Mouse (Mus musculus): ENCODE measurements around the gene Kcnq2.

Kcnq2 gene

GRCm38 (mm10) chr2:181134591-181135445 lies at the start of gene Kcnq2:
Gene Kcnq2 (minus strand): TSS chr2:181135300.
- no peak for DNase-seq (ENCODE audit: extremely low read depth, low read depth)

DNA sequence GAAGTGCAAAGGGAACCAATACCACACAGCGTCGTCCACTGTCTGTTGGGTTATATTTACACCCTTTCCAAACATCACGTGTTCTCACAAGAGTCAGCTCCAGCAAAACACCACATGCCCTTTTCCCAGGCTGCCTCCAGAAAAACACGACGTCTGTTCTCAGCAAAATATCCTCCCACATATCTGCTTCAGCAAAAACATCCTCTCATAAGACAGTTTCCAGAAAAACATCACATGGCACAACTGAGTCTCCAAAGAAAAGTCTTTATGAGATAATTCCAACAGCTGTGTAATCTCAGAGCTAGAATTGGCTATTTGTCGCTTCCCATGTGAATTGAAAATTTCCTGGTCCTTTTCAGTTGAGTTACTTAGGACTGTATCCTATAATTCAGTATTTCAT lies 45.8 kb upstream of the Kcnq2 start:
- no peak for DNase-seq (ENCODE audit: extremely low read depth, low read depth)

DNA sequence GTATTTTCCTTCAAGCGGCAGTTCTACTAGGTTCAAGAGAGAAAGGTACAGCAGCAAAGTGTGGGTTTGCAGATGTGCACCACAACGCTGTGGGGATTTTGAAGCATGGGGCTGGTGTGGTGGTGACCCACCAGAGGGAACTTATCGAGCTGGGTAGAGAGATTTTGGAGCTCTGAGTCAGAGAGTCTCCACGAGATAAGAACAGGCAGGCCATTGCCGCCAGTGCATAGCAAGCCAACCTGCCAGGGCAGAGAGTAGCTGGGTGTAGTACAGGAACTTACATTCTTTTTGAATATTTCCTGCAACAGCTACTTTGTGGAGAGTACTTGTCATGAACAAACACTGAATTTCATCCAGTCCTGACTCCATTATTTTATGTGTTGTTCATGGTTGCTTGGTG lies 43.4 kb upstream of the Kcnq2 start:
- DNase-seq (ENCODE audit: extremely low read depth, low read depth): no peak

GRCm38 (mm10) chr2:181178015-181178414 lies 42.9 kb upstream of the Kcnq2 start:
- DNase-seq (ENCODE audit: extremely low read depth, low read depth): no peak

DNA sequence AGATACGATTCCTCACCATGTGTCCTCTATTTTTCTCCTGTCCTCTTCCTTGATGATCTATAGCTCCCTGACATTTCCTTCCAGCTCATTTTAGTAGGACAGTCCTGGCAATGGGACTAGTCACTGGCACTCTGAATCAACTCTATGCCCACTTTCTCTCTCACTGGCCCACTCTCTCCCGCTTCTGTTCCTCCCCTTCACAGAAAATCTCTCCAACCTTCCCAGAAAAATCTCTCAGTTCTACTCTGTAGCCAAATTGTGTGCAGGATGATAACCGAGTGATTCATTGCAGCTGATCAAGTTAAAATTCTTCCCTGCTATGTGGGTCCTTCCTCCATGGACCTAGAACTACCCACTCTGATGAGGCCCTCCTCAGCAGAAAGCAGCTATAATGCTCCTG lies 39.5 kb upstream of the Kcnq2 start:
- DNase-seq (ENCODE audit: extremely low read depth, low read depth): no peak

- DNase-seq (ENCODE audit: extremely low read depth, low read depth): no peak
Measured at GRCm38 (mm10) chr2:181166469-181166868, 31.4 kb upstream of the Kcnq2 start.

DNA sequence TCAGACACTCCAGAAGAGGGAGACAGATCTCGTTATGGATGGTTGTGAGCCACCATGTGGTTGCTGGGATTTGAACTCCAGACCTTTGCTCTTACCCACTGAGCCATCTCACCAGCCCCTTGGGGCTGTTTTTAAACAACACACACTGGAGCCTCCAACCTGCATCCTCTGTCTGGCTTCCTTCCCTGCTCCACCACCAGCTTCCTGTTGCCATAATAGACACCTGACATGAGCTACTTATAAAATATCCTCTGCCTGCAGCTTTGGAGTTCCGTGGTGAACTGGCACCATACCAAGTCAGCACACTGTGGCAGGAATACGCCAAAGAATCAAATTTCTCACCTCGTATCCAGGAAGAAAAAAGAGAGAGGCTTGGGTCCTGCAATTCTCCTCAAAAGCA lies 25.7 kb upstream of the Kcnq2 start:
- DNase-seq (ENCODE audit: extremely low read depth, low read depth): no peak

DNA sequence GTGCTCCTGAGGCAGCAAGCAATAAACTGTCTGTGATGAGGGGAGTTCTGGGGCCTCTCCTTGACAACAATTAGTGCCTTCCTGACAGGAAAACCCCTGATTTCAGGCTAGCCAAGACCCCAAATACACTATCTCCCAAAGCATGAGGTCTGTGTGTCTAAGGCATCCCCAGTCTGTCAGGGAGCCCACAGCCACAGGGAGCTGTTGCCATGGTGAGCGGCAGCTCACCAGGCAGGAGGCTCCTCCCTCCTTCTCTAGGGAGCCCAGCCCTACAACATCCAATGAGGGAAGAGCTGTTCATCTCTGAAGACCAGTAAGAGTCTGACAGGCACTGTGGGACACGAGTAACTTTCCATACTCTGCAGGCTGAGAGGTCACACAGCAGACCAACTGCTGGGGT lies 24.7 kb upstream of the Kcnq2 start:
- no peak for DNase-seq (ENCODE audit: extremely low read depth, low read depth)

DNA sequence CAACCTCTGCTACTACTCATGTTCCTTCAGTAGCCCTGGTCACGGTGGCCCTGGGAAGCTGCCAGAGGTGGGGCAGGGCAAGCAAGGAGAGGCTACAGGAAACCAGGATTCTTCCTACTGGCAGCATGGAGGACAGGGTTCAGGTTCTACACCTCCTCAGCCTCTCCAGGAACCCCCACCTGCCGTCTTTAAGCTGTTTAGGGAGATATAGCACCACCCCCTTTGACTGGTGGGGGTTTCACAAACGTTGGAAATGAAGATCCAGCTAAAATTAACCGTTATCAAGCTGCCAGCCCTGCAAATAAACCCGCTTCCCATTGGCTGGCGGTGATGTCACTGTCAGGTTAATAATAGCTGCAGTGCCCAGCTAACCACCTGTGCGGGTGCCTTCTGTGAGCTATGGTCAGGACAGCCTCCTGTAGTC lies 24.0 kb upstream of the Kcnq2 start:
- DNase-seq (ENCODE audit: extremely low read depth, low read depth): no peak

GRCm38 (mm10) chr2:181158471-181158870 lies 23.4 kb upstream of the Kcnq2 start:
- DNase-seq (ENCODE audit: extremely low read depth, low read depth): no peak

DNA sequence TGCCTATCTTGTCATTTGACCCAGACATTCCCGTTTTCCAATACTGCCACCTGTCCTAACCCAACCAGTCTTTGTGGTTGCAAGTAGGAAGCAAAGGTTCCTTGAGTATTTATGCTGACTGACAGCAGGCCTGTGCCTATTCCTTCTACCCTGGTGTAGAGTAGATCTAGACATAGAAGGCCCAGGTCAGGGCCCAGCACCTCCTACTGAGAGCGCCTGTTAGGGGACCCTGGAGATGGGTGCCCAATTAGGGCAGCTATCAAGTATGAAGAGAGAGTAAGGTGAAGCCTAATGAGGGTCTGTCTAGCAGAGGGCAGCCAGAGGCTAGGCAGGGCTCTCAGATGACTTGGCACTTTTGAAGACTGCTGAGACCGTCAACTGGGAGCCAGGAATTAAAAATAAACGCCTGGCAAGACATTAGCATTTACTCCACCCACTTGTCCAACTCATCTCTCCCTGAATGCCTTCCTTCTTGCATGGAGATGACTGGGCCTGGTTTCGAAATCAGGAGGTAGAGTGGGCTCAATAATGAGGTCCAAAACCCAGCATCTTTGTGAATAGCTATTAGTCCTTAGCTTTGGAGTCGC lies 22.7 kb upstream of the Kcnq2 start:
- no peak for DNase-seq (ENCODE audit: extremely low read depth, low read depth)

GRCm38 (mm10) chr2:181157180-181157579 lies 22.1 kb upstream of the Kcnq2 start:
- no peak for DNase-seq (ENCODE audit: extremely low read depth, low read depth)

DNA sequence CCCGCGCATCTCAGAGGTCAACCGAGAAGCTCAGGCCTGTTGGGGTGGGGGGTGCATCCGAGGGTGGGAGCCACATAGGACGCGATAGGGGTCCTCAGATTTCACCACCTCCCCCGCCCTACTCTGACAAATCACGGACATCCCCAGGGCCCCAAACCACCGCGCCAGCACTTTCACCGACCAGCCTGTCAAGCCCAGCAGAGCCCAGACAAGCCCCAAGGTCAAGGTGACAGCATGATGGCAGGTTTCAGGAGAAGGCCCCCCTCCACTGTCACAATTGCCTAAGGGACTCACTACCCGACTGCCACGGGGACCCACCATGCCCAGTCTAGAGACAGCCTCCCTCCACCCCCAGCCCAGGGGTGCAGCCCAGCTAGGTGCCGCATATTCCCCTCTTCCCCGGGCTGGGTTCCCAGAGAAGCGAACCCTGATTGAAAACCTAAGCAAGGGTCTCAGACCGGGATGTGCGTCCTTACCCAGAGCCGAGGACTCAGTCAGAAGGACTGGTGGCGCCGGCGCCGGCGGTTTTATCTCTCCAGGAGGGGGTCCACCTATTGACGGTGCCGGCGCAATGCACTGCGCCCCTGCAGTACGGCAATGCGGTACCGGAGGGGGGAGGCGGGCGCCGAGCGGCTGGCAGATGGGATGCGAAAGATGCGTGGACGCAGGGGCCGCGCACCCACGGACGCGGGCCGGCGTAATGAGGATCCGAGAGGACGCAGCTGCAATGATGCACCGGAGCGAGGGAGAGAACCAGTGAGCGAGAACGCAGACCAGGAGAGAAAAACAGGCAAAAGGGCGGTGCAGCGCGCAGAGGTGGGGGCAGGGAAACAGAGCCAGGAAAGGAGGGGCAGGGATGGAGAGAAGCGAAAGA lies 21.4 kb upstream of the Kcnq2 start, which contains the start of gene Eef1a2:
Gene Eef1a2, minus strand, starts transcription at position 767 of the 874 bp plus-strand sequence.
- DNase-seq (ENCODE audit: extremely low read depth, low read depth): no peak

DNA sequence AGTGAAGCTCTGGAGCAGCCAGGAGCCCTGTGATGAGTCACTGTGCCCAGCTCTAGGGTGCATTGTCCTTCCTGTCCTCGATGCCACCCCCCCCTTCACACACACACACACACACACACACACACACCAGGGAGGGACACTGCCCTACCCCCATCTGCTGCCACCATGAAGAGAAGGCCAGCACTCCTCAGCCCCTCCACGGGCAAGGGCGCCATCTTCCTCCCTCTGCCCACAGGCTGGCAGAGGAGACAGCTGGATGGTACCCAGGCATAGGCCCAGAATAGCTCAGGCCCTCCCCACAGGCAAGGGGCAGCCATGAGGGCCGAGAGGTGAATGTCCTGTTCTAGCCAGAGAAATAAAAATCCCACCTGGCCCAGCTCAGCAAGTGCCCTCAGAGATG lies 20.7 kb upstream of the Kcnq2 start:
- no peak for DNase-seq (ENCODE audit: extremely low read depth, low read depth)

DNA sequence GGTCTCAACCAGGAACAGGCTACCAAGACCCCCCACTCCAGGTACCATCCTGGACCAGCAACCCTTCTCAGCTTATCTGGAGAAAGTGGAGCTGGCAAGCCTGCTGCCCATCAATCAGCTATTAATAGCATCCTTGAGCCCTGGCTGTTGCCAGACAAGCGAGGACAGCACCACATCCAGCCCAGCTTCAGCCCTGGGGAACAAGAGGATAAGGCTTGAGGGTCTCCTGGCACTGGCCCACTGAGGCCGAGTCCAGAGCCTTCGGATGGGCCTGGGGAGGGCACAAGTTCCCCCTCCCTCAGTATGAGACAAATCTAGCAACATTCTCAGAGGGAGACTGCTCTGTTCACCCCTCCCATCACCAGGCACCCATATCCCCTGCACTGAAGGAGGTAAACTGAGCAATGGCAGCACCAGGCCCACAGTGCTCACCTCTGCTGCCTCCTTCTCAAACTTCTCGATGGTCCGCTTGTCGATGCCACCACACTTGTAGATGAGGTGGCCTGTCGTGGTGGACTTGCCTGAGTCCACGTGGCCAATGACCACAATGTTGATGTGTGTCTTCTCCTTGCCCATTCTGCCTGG lies 19.8 kb upstream of the Kcnq2 start:
- no peak for DNase-seq (ENCODE audit: extremely low read depth, low read depth)

GRCm38 (mm10) chr2:181154361-181154760 lies 19.3 kb upstream of the Kcnq2 start:
- DNase-seq (ENCODE audit: extremely low read depth, low read depth): no peak

GRCm38 (mm10) chr2:181153837-181154236 lies 18.7 kb upstream of the Kcnq2 start:
- DNase-seq (ENCODE audit: extremely low read depth, low read depth): no peak

DNA sequence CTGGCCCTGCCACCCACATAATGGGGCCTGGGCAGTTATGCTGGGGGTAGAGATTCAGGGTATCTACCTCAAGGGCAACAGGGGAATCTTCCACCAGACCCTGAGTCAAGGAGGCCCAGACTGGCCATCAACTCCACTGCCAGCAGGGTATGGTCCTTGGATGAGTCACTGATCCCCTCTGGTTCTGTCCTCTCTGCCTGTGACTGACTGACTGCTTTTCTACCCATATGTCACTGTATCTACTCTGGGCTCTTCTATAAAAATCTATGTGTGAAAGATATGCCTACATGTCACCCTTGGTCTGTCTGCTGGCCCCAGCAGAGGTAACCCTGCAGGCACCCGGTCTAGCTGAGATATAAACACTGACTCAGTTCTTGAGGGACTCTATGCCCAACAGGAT lies 18.0 kb upstream of the Kcnq2 start:
- DNase-seq (ENCODE audit: extremely low read depth, low read depth): no peak

- no peak for DNase-seq (ENCODE audit: extremely low read depth, low read depth)
Measured at GRCm38 (mm10) chr2:181152701-181153100, 17.6 kb upstream of the Kcnq2 start.

DNA sequence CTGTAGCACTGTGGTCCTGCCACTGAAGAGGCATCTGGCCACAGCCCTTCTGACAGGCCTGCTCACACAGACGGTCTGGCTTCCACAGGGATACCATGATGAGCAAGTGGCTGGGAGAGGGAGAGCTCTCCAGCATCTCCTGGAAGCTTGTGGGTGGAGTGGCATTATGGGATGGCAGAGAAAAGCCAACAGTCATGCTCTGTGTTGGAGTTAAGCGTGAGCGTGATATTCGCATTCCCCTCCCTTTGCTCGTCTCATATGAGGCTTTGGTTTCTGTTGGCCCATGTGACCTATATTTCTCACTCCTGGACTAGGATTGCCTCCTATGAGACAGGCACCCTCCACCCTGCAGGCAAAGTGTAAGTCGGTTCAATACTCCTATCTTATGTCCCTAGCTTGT lies 15.2 kb upstream of the Kcnq2 start:
- no peak for DNase-seq (ENCODE audit: extremely low read depth, low read depth)

- no peak for DNase-seq (ENCODE audit: extremely low read depth, low read depth)
Measured at GRCm38 (mm10) chr2:181148318-181148955, 13.3 kb upstream of the Kcnq2 start.
